Mouse (Mus musculus): ENCODE measurements around the gene Ranbp3l. TPM values are rescaled to one million over a fixed set of nuclear protein-coding genes. Genes with fewer than 3 reads are reported as not detected.

Ranbp3l gene
- total and polyA plus RNA-seq, 2 experiments from 2014 or later, result 0.14 TPM; not detected in 1

GRCm38 (mm10) chr15:9088683-9089072, 120.9 kb downstream of the Ranbp3l start:
- no peak for ATAC-seq (ENCODE audit: insufficient read depth, low read depth)

DNA sequence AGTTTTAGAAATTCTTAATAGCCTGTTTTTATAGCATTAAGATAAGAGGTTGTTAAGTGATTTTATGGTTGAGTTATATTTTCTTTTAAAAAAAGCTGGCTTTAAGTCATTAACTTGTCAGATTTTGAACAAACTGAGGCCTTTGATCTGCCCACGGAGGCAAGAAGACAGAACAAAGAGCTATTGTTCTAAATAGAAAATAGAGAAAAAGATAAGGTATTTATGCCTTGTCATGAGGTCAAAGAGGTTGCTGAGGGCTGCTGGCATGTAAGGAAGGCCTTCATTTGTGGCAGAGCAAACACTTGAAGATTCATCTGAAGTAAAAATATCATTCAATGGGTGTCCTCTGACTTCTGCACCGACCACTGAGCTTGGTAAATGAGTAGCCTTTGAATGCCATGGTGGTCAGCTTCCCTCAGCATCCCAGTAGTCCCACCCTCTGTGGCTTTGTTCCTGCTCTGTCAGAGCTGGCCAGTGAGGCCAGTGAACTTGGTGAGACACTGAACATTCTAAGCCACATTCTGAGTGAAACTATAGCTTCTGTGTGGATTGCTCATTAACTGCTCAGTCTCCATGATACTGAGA, 121.5 kb downstream of the Ranbp3l start:
- peak overlapping the region; percentile 20; the same call in 1 of the 2 replicates for H3K27ac ChIP-seq (ENCODE audit: low read depth)
- peaks cover 4% of the 10 kb centered on the region; the same call in 1 of the 2 replicates for H3K4me1 ChIP-seq (ENCODE audit: control insufficient read depth, insufficient read depth)
- no peaks in the 10 kb centered on the region for H3K27me3 ChIP-seq (ENCODE audit: control insufficient read depth, insufficient read depth, low read length)
- H3K9ac ChIP-seq (replicated peaks; ENCODE audit: low read depth, low read length), result no peak overlapping the region
- no peak overlapping the region for H3K4me3 ChIP-seq (ENCODE audit: low read depth, low read length)
- ATAC-seq (ENCODE audit: insufficient read depth, low read depth) (no peak), DNase-seq (ENCODE audit: low spot score) (no peak)
- no peak overlapping the region for H3K4me2 ChIP-seq (ENCODE audit: low read depth, low read length)
- TF ChIP-seq CTCF (IDR thresholded peaks at IDR 0.05; ENCODE audit: low read depth) (no peak), EP300 (IDR thresholded peaks at IDR 0.05; ENCODE audit: low read depth) (no peak)
- WGBS, result 33% methylated on average over 2 of the region's 2 CpGs
- H3K36me3 ChIP-seq (replicated peaks; ENCODE audit: control insufficient read depth, insufficient read depth, low read length), result peaks cover 30% of the 10 kb centered on the region
- no peaks in the 10 kb centered on the region for H3K9me3 ChIP-seq (replicated peaks; ENCODE audit: control insufficient read depth, low read length)

More at GRCm38 (mm10) chr15:9088683-9089072, 120.9 kb downstream of the Ranbp3l start:
- H3K9me3 ChIP-seq (replicated peaks; ENCODE audit: control insufficient read depth, low read length), result no peaks in the 10 kb centered on the region
- 80% methylated on average over 8 of the region's 8 CpGs for WGBS
- no peak overlapping the region for H3K9ac ChIP-seq (replicated peaks; ENCODE audit: low read depth, low read length)
- no peak overlapping the region for H3K27ac ChIP-seq (ENCODE audit: low read depth)
- H3K4me1 ChIP-seq (ENCODE audit: control insufficient read depth, insufficient read depth), result peaks cover 4% of the 10 kb centered on the region; the same call in 1 of the 2 replicates
- H3K27me3 ChIP-seq (ENCODE audit: control insufficient read depth, insufficient read depth, low read length), result no peaks in the 10 kb centered on the region
- no peak for DNase-seq (ENCODE audit: low spot score)
- no peak for TF ChIP-seq CTCF (IDR thresholded peaks at IDR 0.05; ENCODE audit: low read depth)
- no peak for TF ChIP-seq EP300 (IDR thresholded peaks at IDR 0.05; ENCODE audit: low read depth)
- peaks cover 28% of the 10 kb centered on the region for H3K36me3 ChIP-seq (replicated peaks; ENCODE audit: control insufficient read depth, insufficient read depth, low read length)
- no peak overlapping the region for H3K4me2 ChIP-seq (ENCODE audit: low read depth, low read length)
- no peak overlapping the region for H3K4me3 ChIP-seq (ENCODE audit: low read depth, low read length)

GRCm38 (mm10) chr15:9090662-9091061, 122.9 kb downstream of the Ranbp3l start:
- ATAC-seq (ENCODE audit: insufficient read depth, low read depth) (no peak), DNase-seq (ENCODE audit: low spot score) (no peak)
- no peak overlapping the region for H3K9ac ChIP-seq (replicated peaks; ENCODE audit: low read depth, low read length)
- H3K9me3 ChIP-seq (replicated peaks; ENCODE audit: control insufficient read depth, low read length), result no peaks in the 10 kb centered on the region
- TF ChIP-seq CTCF (IDR thresholded peaks at IDR 0.05; ENCODE audit: low read depth) (no peak), EP300 (IDR thresholded peaks at IDR 0.05; ENCODE audit: low read depth) (no peak)
- peaks cover 30% of the 10 kb centered on the region for H3K36me3 ChIP-seq (replicated peaks; ENCODE audit: control insufficient read depth, insufficient read depth, low read length)
- H3K27ac ChIP-seq (ENCODE audit: low read depth), result no peak overlapping the region
- no peak overlapping the region for H3K4me3 ChIP-seq (ENCODE audit: low read depth, low read length)
- H3K4me2 ChIP-seq (ENCODE audit: low read depth, low read length), result no peak overlapping the region
- H3K27me3 ChIP-seq (ENCODE audit: control insufficient read depth, insufficient read depth, low read length), result no peaks in the 10 kb centered on the region
- WGBS, result 72% methylated on average over 5 of the region's 5 CpGs
- H3K4me1 ChIP-seq (ENCODE audit: control insufficient read depth, insufficient read depth), result peaks cover 4% of the 10 kb centered on the region

DNA sequence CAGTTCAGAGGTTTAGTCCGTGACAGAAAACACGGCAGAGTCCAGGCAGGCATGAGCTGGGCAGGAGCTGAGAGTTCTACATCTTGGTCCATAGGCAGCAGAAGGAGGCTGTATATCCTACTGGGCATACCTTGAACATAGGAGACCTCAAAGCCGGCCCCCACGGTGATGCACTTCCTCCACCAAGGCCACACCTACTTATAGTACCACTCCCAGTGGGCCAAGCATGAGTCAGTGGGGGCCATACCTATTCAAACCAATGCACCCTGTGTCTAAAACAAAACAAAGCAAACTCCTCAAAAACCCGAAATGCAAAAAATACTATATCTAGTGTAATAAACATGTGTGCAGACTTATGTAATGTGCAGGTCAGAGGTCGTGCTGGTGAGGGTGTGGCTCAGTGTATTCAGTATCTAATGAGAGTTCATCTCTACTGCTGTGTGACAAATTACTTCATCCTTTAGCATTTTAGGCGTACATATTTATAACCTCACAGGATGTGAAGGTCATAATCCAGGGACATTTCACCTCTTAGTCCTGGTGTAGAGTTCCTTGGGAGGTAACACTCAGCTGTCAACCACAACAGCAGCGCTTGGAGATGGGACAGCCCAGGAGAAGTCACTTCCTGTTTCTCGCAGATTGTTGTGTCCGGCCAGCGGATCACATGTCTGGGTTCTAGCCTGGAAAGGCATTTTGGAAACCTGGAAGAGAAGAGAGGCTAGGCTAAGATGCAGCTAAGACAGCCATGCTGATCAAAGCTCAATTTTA, 126.0 kb downstream of the Ranbp3l start:
- Histone ChIP-seq H3K27me3 (ENCODE audit: control insufficient read depth, insufficient read depth, low read length) (no peaks in the 10 kb centered on the region), H3K4me1 (ENCODE audit: control insufficient read depth, insufficient read depth) (no peaks in the 10 kb centered on the region; the same call in none of the 2 replicates), H3K36me3 (replicated peaks; ENCODE audit: control insufficient read depth, insufficient read depth, low read length) (peaks cover 36% of the 10 kb centered on the region), H3K4me3 (ENCODE audit: low read depth, low read length) (no peak overlapping the region), H3K9me3 (replicated peaks; ENCODE audit: control insufficient read depth, low read length) (no peaks in the 10 kb centered on the region), H3K4me2 (ENCODE audit: low read depth, low read length) (0 out of 2 replicates have a peak overlapping the region, but pooled peaks have one; percentile 22), H3K27ac (ENCODE audit: low read depth) (no peak overlapping the region), H3K9ac (replicated peaks; ENCODE audit: low read depth, low read length) (no peak overlapping the region)
- DNase-seq (ENCODE audit: low spot score) (no peak), ATAC-seq (ENCODE audit: insufficient read depth, low read depth) (peak; percentile 39; the same call in 1 of the 2 replicates)
- WGBS, result 65% methylated on average over 11 of the region's 11 CpGs
- TF ChIP-seq EP300 (IDR thresholded peaks at IDR 0.05; ENCODE audit: low read depth) (no peak), CTCF (IDR thresholded peaks at IDR 0.05; ENCODE audit: low read depth) (no peak)

GRCm38 (mm10) chr15:9094366-9094750, 126.6 kb downstream of the Ranbp3l start:
- no peaks in the 10 kb centered on the region for H3K27me3 ChIP-seq (ENCODE audit: control insufficient read depth, insufficient read depth, low read length)
- WGBS, result 13% methylated on average over 13 of the region's 13 CpGs
- no peaks in the 10 kb centered on the region; the same call in none of the 2 replicates for H3K4me1 ChIP-seq (ENCODE audit: control insufficient read depth, insufficient read depth)
- no peak overlapping the region for H3K27ac ChIP-seq (ENCODE audit: low read depth)
- ATAC-seq (ENCODE audit: insufficient read depth, low read depth), result peak; percentile 75
- H3K4me2 ChIP-seq (ENCODE audit: low read depth, low read length), result peak overlapping the region; percentile 22; the same call in 1 of the 2 replicates
- TF ChIP-seq EP300 (IDR thresholded peaks at IDR 0.05; ENCODE audit: low read depth), result no peak
- TF ChIP-seq CTCF (IDR thresholded peaks at IDR 0.05; ENCODE audit: low read depth), result no peak
- H3K4me3 ChIP-seq (ENCODE audit: low read depth, low read length), result no peak overlapping the region
- H3K36me3 ChIP-seq (replicated peaks; ENCODE audit: control insufficient read depth, insufficient read depth, low read length), result peaks cover 42% of the 10 kb centered on the region
- H3K9me3 ChIP-seq (replicated peaks; ENCODE audit: control insufficient read depth, low read length), result no peaks in the 10 kb centered on the region
- no peak overlapping the region for H3K9ac ChIP-seq (replicated peaks; ENCODE audit: low read depth, low read length)
- no peak for DNase-seq (ENCODE audit: low spot score)

All from heart, postnatal 0 days (tissue).